Mouse (Mus musculus): ENCODE measurements around the gene Syndig1. TPM values are rescaled to one million over a fixed set of nuclear protein-coding genes. Genes with fewer than 3 reads are reported as not detected.

Syndig1 gene
- total and polyA plus RNA-seq, 2 experiments = not detected

- no peaks in the 10 kb centered on the region; the same call in 1 of the 2 replicates for H3K27me3 ChIP-seq (ENCODE audit: control insufficient read depth, insufficient read depth, low read length)
- H3K9ac ChIP-seq (ENCODE audit: low read depth, low read length) = no peak overlapping the region
- H3K36me3 ChIP-seq (ENCODE audit: control insufficient read depth, insufficient read depth, low read length) = no peaks in the 10 kb centered on the region
- 78% methylated on average over 4 of the region's 4 CpGs for WGBS
- H3K4me1 ChIP-seq (ENCODE audit: control insufficient read depth, insufficient read depth, low read length) = no peaks in the 10 kb centered on the region
- H3K4me3 ChIP-seq (ENCODE audit: insufficient read depth, low read depth, low read length) = no peak overlapping the region
- H3K27ac ChIP-seq (replicated peaks; ENCODE audit: insufficient read depth, low read depth, low read length) = no peak overlapping the region
- no peak for TF ChIP-seq CTCF (IDR thresholded peaks at IDR 0.05; ENCODE audit: low read depth, low read length)
- TF ChIP-seq POLR2A (IDR thresholded peaks at IDR 0.05; ENCODE audit: extremely low read depth, insufficient read depth, low read length) = no peak
- DNase-seq (ENCODE audit: extremely low read depth, low read depth, low spot score) = no peak
- no peaks in the 10 kb centered on the region for H3K79me2 ChIP-seq (ENCODE audit: control insufficient read depth, insufficient read depth, low read length)
Observed at GRCm38 (mm10) chr2:149998373-149999108, 169.5 kb downstream of the Syndig1 start.

- no peaks in the 10 kb centered on the region for H3K79me2 ChIP-seq (ENCODE audit: control insufficient read depth, insufficient read depth, low read length)
- no peak overlapping the region for H3K27ac ChIP-seq (replicated peaks; ENCODE audit: insufficient read depth, low read depth, low read length)
- no peak for TF ChIP-seq CTCF (IDR thresholded peaks at IDR 0.05; ENCODE audit: low read depth, low read length)
- no peak for TF ChIP-seq POLR2A (IDR thresholded peaks at IDR 0.05; ENCODE audit: extremely low read depth, insufficient read depth, low read length)
- H3K4me3 ChIP-seq (ENCODE audit: insufficient read depth, low read depth, low read length) = no peak overlapping the region
- H3K27me3 ChIP-seq (ENCODE audit: control insufficient read depth, insufficient read depth, low read length) = no peaks in the 10 kb centered on the region; the same call in 1 of the 2 replicates
- no peak for DNase-seq (ENCODE audit: extremely low read depth, low read depth, low spot score)
- no peaks in the 10 kb centered on the region for H3K36me3 ChIP-seq (ENCODE audit: control insufficient read depth, insufficient read depth, low read length)
- no peak overlapping the region for H3K9ac ChIP-seq (ENCODE audit: low read depth, low read length)
- H3K4me1 ChIP-seq (ENCODE audit: control insufficient read depth, insufficient read depth, low read length) = no peaks in the 10 kb centered on the region
- 81% methylated on average over 2 of the region's 2 CpGs for WGBS
Observed at GRCm38 (mm10) chr2:150000564-150000963, 171.6 kb downstream of the Syndig1 start.

- Histone ChIP-seq H3K36me3 (ENCODE audit: control insufficient read depth, insufficient read depth, low read length) (no peaks in the 10 kb centered on the region), H3K9ac (ENCODE audit: low read depth, low read length) (no peak overlapping the region), H3K27ac (replicated peaks; ENCODE audit: insufficient read depth, low read depth, low read length) (no peak overlapping the region), H3K79me2 (ENCODE audit: control insufficient read depth, insufficient read depth, low read length) (no peaks in the 10 kb centered on the region), H3K4me3 (ENCODE audit: insufficient read depth, low read depth, low read length) (no peak overlapping the region), H3K27me3 (ENCODE audit: control insufficient read depth, insufficient read depth, low read length) (no peaks in the 10 kb centered on the region; the same call in 1 of the 2 replicates), H3K4me1 (ENCODE audit: control insufficient read depth, insufficient read depth, low read length) (no peaks in the 10 kb centered on the region)
- TF ChIP-seq POLR2A (IDR thresholded peaks at IDR 0.05; ENCODE audit: extremely low read depth, insufficient read depth, low read length) (no peak), CTCF (IDR thresholded peaks at IDR 0.05; ENCODE audit: low read depth, low read length) (no peak)
- 87% methylated on average over 3 of the region's 3 CpGs for WGBS
- no peak for DNase-seq (ENCODE audit: extremely low read depth, low read depth, low spot score)
Observed at GRCm38 (mm10) chr2:150003499-150003898, 174.5 kb downstream of the Syndig1 start.

DNA sequence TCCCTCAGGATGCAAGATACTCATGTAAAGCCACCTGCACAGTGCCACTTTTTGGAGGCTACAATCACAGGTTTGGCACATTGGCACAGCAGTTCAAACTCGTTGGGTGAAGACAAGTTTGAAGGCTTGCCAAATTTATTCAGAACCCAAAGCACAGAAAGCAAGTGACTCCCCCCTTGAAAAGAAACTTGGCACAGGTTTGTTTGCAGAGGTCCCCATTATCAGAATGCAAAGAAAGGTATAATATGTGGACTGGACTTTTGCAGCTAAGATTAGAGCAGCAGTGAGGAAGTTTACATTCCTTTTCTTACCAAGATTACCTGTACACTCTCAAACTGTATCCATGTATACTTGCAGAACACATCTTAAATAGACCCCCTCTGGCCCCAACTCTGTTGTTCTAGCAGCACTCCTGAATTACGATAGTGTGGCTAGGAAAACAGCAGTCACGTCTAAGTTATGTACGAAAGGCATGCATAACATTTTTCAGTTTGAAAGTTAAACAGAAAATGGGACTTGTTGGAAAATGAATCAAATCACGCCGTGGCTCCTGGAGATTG lies 183.9 kb downstream of the Syndig1 start:
- H3K27ac ChIP-seq (replicated peaks; ENCODE audit: insufficient read depth, low read depth, low read length) = no peak overlapping the region
- no peaks in the 10 kb centered on the region for H3K4me1 ChIP-seq (ENCODE audit: control insufficient read depth, insufficient read depth, low read length)
- H3K79me2 ChIP-seq (ENCODE audit: control insufficient read depth, insufficient read depth, low read length) = no peaks in the 10 kb centered on the region
- H3K4me3 ChIP-seq (ENCODE audit: insufficient read depth, low read depth, low read length) = no peak overlapping the region
- TF ChIP-seq CTCF (IDR thresholded peaks at IDR 0.05; ENCODE audit: low read depth, low read length) = no peak
- TF ChIP-seq POLR2A (IDR thresholded peaks at IDR 0.05; ENCODE audit: extremely low read depth, insufficient read depth, low read length) = no peak
- H3K27me3 ChIP-seq (ENCODE audit: control insufficient read depth, insufficient read depth, low read length) = no peaks in the 10 kb centered on the region
- H3K9ac ChIP-seq (ENCODE audit: low read depth, low read length) = no peak overlapping the region
- no peaks in the 10 kb centered on the region for H3K36me3 ChIP-seq (ENCODE audit: control insufficient read depth, insufficient read depth, low read length)
- WGBS = 64% methylated on average over 6 of the region's 6 CpGs
- no peak for DNase-seq (ENCODE audit: extremely low read depth, low read depth, low spot score)

DNA sequence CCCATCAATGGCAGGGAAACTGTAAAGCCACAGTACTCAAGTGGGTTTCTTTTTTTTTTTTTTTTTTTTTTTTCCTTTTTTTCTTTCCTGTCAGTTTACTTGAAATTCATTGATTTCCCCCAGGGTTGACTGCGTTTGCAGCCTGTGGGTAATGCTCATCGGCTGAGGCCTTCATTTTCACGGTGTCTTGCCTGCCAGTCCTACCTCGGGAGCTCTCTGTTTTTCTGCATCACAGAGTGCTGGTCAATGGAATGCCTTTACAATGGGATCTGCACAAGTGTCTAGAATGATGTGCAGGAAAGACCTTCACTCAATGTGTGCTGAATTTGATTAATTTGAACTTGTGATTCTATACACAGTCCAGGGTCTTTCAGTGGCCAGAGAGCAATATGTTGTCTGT lies 184.8 kb downstream of the Syndig1 start:
- no peak overlapping the region for H3K9ac ChIP-seq (ENCODE audit: low read depth, low read length)
- H3K4me3 ChIP-seq (ENCODE audit: insufficient read depth, low read depth, low read length) = no peak overlapping the region
- no peaks in the 10 kb centered on the region for H3K36me3 ChIP-seq (ENCODE audit: control insufficient read depth, insufficient read depth, low read length)
- no peaks in the 10 kb centered on the region for H3K79me2 ChIP-seq (ENCODE audit: control insufficient read depth, insufficient read depth, low read length)
- H3K27me3 ChIP-seq (ENCODE audit: control insufficient read depth, insufficient read depth, low read length) = no peaks in the 10 kb centered on the region
- no peak for TF ChIP-seq CTCF (IDR thresholded peaks at IDR 0.05; ENCODE audit: low read depth, low read length)
- no peak for TF ChIP-seq POLR2A (IDR thresholded peaks at IDR 0.05; ENCODE audit: extremely low read depth, insufficient read depth, low read length)
- no peak overlapping the region for H3K27ac ChIP-seq (replicated peaks; ENCODE audit: insufficient read depth, low read depth, low read length)
- no peak for DNase-seq (ENCODE audit: extremely low read depth, low read depth, low spot score)
- 65% methylated on average over 4 of the region's 4 CpGs for WGBS
- no peaks in the 10 kb centered on the region for H3K4me1 ChIP-seq (ENCODE audit: control insufficient read depth, insufficient read depth, low read length)

DNA sequence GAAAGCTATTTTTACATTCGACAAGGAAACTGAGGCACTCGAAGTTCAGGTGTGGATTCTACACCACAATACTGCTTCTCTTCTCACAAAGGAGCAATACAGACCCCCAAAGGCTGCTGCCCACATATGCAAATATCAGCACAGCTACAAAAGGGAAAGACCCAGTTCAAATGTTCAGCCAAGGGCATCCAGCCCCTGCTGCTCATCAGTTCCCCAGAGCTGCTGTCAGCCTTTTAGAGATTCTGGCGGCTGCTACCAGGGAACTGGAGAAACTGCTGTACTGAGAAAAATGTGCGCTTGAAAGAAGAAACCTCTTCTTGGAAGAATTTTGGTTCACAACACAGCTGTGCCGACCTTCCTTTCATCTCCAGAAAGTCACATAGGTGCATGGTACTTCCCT lies 187.3 kb downstream of the Syndig1 start:
- 68% methylated on average over 5 of the region's 5 CpGs for WGBS
- H3K27ac ChIP-seq (replicated peaks; ENCODE audit: insufficient read depth, low read depth, low read length) = no peak overlapping the region
- no peaks in the 10 kb centered on the region for H3K27me3 ChIP-seq (ENCODE audit: control insufficient read depth, insufficient read depth, low read length)
- no peak overlapping the region for H3K9ac ChIP-seq (ENCODE audit: low read depth, low read length)
- H3K4me1 ChIP-seq (ENCODE audit: control insufficient read depth, insufficient read depth, low read length) = no peaks in the 10 kb centered on the region
- no peak overlapping the region for H3K4me3 ChIP-seq (ENCODE audit: insufficient read depth, low read depth, low read length)
- TF ChIP-seq CTCF (IDR thresholded peaks at IDR 0.05; ENCODE audit: low read depth, low read length) = no peak
- no peak for TF ChIP-seq POLR2A (IDR thresholded peaks at IDR 0.05; ENCODE audit: extremely low read depth, insufficient read depth, low read length)
- DNase-seq (ENCODE audit: extremely low read depth, low read depth, low spot score) = no peak
- no peaks in the 10 kb centered on the region for H3K36me3 ChIP-seq (ENCODE audit: control insufficient read depth, insufficient read depth, low read length)
- H3K79me2 ChIP-seq (ENCODE audit: control insufficient read depth, insufficient read depth, low read length) = no peaks in the 10 kb centered on the region

Measured in liver, adult 2 months (tissue).